Mouse (Mus musculus): ENCODE measurements around the gene Prl8a1. TPM values are rescaled to one million over a fixed set of nuclear protein-coding genes. Genes with fewer than 3 reads are reported as not detected.

Gene Prl8a1
- not detected for total RNA-seq (2018; cell fraction: chromatin; rRNA removed)
- total RNA-seq (2018; cell fraction: cytosol; rRNA removed): not detected
- total RNA-seq (2018; cell fraction: nucleus; rRNA removed): not detected
- not detected in 3 replicates for polyA plus RNA-seq (2018)

- Histone ChIP-seq H3K4me3 (ENCODE audit: inconsistent target) (no peak within 1 kb of the TSS), H3K79me2 (ENCODE audit: inconsistent target) (no peaks in the 10 kb centered on the region), H3K36me3 (ENCODE audit: inconsistent target) (no peaks in the 10 kb centered on the region), H3K27ac (no peak within 1 kb of the TSS)
- 86% methylated on average over 2 of the region's 2 CpGs for WGBS (ENCODE audit: missing documents)
These were observed at the start of gene Prl8a1 for GRCm38 (mm10) chr13:27582071-27582470. Gene Prl8a1 (minus strand): TSS chr13:27582171.

GRCm38 (mm10) chr13:27610482-27610881 is 28.5 kb upstream of the Prl8a1 start, which contains the start of gene Prl7b1:
Gene Prl7b1 (minus strand): TSS chr13:27610582.
- H3K79me2 ChIP-seq (ENCODE audit: inconsistent target): no peaks in the 10 kb centered on the region
- WGBS (ENCODE audit: missing documents): 67% methylated on average over 4 of the region's 4 CpGs

GRCm38 (mm10) chr13:27564506-27564905 is 17.5 kb downstream of the Prl8a1 start, which contains the start of gene Prl8a9:
Gene Prl8a9 (minus strand): TSS chr13:27564606.
- no peaks in the 10 kb centered on the region for H3K36me3 ChIP-seq (ENCODE audit: inconsistent target)
- H3K79me2 ChIP-seq (ENCODE audit: inconsistent target): no peaks in the 10 kb centered on the region
- H3K27ac ChIP-seq: no peak within 1 kb of the TSS
- H3K4me3 ChIP-seq (ENCODE audit: inconsistent target): no peak within 1 kb of the TSS
- 79% methylated on average over 2 of the region's 2 CpGs for WGBS (ENCODE audit: missing documents)

More at GRCm38 (mm10) chr13:27610482-27610881, 28.5 kb upstream of the Prl8a1 start, which contains the start of gene Prl7b1:
- Histone ChIP-seq H3K36me3 (ENCODE audit: inconsistent target) (no peaks in the 10 kb centered on the region), H3K4me3 (ENCODE audit: inconsistent target) (no peak within 1 kb of the TSS), H3K27ac (no peak within 1 kb of the TSS)

- H3K4me3 ChIP-seq (ENCODE audit: inconsistent target): no peak overlapping the region
- no peaks in the 10 kb centered on the region for H3K36me3 ChIP-seq (ENCODE audit: inconsistent target)
- H3K79me2 ChIP-seq (ENCODE audit: inconsistent target): no peaks in the 10 kb centered on the region
- H3K27ac ChIP-seq: no peak overlapping the region
These were observed 28.6 kb downstream of the Prl8a1 start for GRCm38 (mm10) chr13:27553336-27553735.

Other genes with a start within 250 kb of the Prl8a1 start
- gene Prl8a2, start 236.5 kb downstream of the Prl8a1 start, polyA plus RNA-seq (2018): not detected in 3 replicates
- not detected in 3 replicates for gene Prl2b1, start 191.3 kb downstream of the Prl8a1 start, polyA plus RNA-seq (2018)
- gene Prl8a6, start 143.5 kb downstream of the Prl8a1 start, polyA plus RNA-seq (2018): not detected in 3 replicates
- not detected in 3 replicates for gene Prl8a8, start 69.0 kb downstream of the Prl8a1 start, polyA plus RNA-seq (2018)
- not detected in 3 replicates for gene Prl8a9, start 17.6 kb downstream of the Prl8a1 start, polyA plus RNA-seq (2018)
- gene Prl7b1, start 28.4 kb upstream of the Prl8a1 start, polyA plus RNA-seq (2018): not detected in 3 replicates
- not detected in 3 replicates for gene Prl7a1, start 60.3 kb upstream of the Prl8a1 start, polyA plus RNA-seq (2018)
- gene Prl7a2, start 85.9 kb upstream of the Prl8a1 start, polyA plus RNA-seq (2018): not detected in 3 replicates
- gene Prl7d1, start 134.6 kb upstream of the Prl8a1 start, polyA plus RNA-seq (2018): not detected in 3 replicates
- gene Prl7c1, start 198.6 kb upstream of the Prl8a1 start, polyA plus RNA-seq (2018): not detected in 3 replicates
- gene Prl2a1, start 219.5 kb upstream of the Prl8a1 start, polyA plus RNA-seq (2018): not detected in 3 replicates

All from macrophage (primary cell).